Mouse (Mus musculus) hindbrain, embryonic 16.5 days (tissue): ENCODE results near the gene Trp53inp2. TPM values are rescaled to one million over a fixed set of nuclear protein-coding genes. Genes with fewer than 3 reads are reported as not detected.

Experiments used
- ATAC-seq: fragments of 200-750 bp; cut with Nextera tagmentation; 2 replicates; pipeline ENCODE4 v1.8.0; 2017; ENCODE audit warnings: moderate TSS enrichment, moderate library complexity
- H3K27ac ChIP-seq: fragments of 300-500 bp; sonication (generic); 2 replicates; pipeline ENCODE4 v1.5.1; 2014; ENCODE audit warnings: low read depth, mild to moderate bottlenecking, control low read depth, low read length, moderate library complexity
- H3K27me3 ChIP-seq: fragments of 300-500 bp; sonication (generic); replicated peaks from 2 replicates; pipeline ENCODE4 v1.6.1; 2014; ENCODE audit warnings: low read length; ENCODE audit not compliant: control insufficient read depth, insufficient read depth
- H3K36me3 ChIP-seq: fragments of 300-500 bp; sonication (generic); 2 replicates; pipeline ENCODE4 v1.6.1; 2014; ENCODE audit warnings: mild to moderate bottlenecking, low read length, moderate library complexity, mixed read lengths; ENCODE audit not compliant: control insufficient read depth, insufficient read depth
- H3K4me1 ChIP-seq: fragments of 300-500 bp; sonication (generic); 2 replicates; pipeline ENCODE4 v1.6.1; 2014; ENCODE audit warnings: low read depth, low read length; ENCODE audit not compliant: control insufficient read depth, insufficient read depth
- H3K4me2 ChIP-seq: fragments of 300-500 bp; sonication (generic); 2 replicates; pipeline ENCODE4 v1.6.1; 2014; ENCODE audit warnings: mild to moderate bottlenecking, low read length, control low read depth, moderate library complexity
- H3K4me3 ChIP-seq: fragments of 300-500 bp; sonication (generic); 2 replicates; pipeline ENCODE4 v1.5.1; 2014; ENCODE audit warnings: mild to moderate bottlenecking, low read length, control low read depth, moderate library complexity
- H3K9ac ChIP-seq: fragments of 300-500 bp; sonication (generic); 2 replicates; pipeline ENCODE4 v1.6.1; 2014; ENCODE audit warnings: low read depth, mild to moderate bottlenecking, control low read depth, low read length, moderate library complexity
- H3K9me3 ChIP-seq: fragments of 300-500 bp; sonication (generic); 2 replicates; pipeline ENCODE4 v1.6.1; 2014; ENCODE audit warnings: mild to moderate bottlenecking, low read length, moderate library complexity; ENCODE audit not compliant: control insufficient read depth
- WGBS: fragments of 180-500 bp; shearing (Covaris S2); extraction: QIAGEN DNeasy Blood & Tissue Kit; methylation state at CpG from one replicate; pipeline ENCODE4 v1.1.7; 2014; 5-methylcytosine and 5-hydroxymethylcytosine counted together
- microRNA counts: library from miRNA; unstranded; fragments of <30 nt; microRNA quantifications from one replicate; lab custom pipeline; 2016
- microRNA-seq: library from miRNA; unstranded; fragments of <30 nt; microRNA quantifications from one replicate; pipeline ENCODE4, GENCODE M21; 2017
- polyA plus RNA-seq: library from polyadenylated mRNA; unstranded; fragments of >200 nt; fragmentation: Nextera tagmentation; extraction: Ambion mirVana; gene quantifications from 2 replicates; pipeline ENCODE4 v1.2.1, GENCODE M21; 2015

Gene Trp53inp2
- polyA plus RNA-seq, 1 experiment from 2014 or later: 92.1 TPM

GRCm38 (mm10) chr2:155394586-155394985 is 13.7 kb downstream of the Trp53inp2 start:
- H3K9ac ChIP-seq: no peak overlapping the region
- H3K4me2 ChIP-seq: no peak overlapping the region
- no peaks in the 10 kb centered on the region for H3K27me3 ChIP-seq
- no peak overlapping the region for H3K27ac ChIP-seq
- ATAC-seq: no peak
- H3K4me3 ChIP-seq: no peak overlapping the region
- no peaks in the 10 kb centered on the region for H3K4me1 ChIP-seq
- 83% methylated on average over 5 of the region's 5 CpGs for WGBS
- H3K9me3 ChIP-seq: no peaks in the 10 kb centered on the region
- H3K36me3 ChIP-seq: peaks cover 19% of the 10 kb centered on the region

- Histone ChIP-seq H3K4me2 (no peak overlapping the region), H3K9me3 (no peaks in the 10 kb centered on the region), H3K9ac (no peak overlapping the region), H3K27me3 (no peaks in the 10 kb centered on the region), H3K36me3 (peaks cover 19% of the 10 kb centered on the region), H3K27ac (no peak overlapping the region), H3K4me1 (no peaks in the 10 kb centered on the region), H3K4me3 (no peak overlapping the region)
- ATAC-seq: no peak
These were observed 19.4 kb downstream of the Trp53inp2 start for GRCm38 (mm10) chr2:155400276-155400675.

GRCm38 (mm10) chr2:155401926-155402325 is 21.1 kb downstream of the Trp53inp2 start:
- no peaks in the 10 kb centered on the region for H3K27me3 ChIP-seq
- ATAC-seq: no peak
- H3K4me3 ChIP-seq: no peak overlapping the region
- no peaks in the 10 kb centered on the region for H3K9me3 ChIP-seq
- peaks cover 24% of the 10 kb centered on the region for H3K36me3 ChIP-seq
- 93% methylated on average over 4 of the region's 4 CpGs for WGBS
- H3K4me1 ChIP-seq: no peaks in the 10 kb centered on the region
- no peak overlapping the region for H3K4me2 ChIP-seq
- H3K27ac ChIP-seq: no peak overlapping the region
- no peak overlapping the region for H3K9ac ChIP-seq

- no peak overlapping the region for H3K9ac ChIP-seq
- no peak for ATAC-seq
- no peaks in the 10 kb centered on the region for H3K9me3 ChIP-seq
- H3K36me3 ChIP-seq: peaks cover 27% of the 10 kb centered on the region
- H3K4me3 ChIP-seq: no peak overlapping the region
- H3K27ac ChIP-seq: no peak overlapping the region
- H3K27me3 ChIP-seq: no peaks in the 10 kb centered on the region
- WGBS: 97% methylated on average over 1 of the region's 1 CpGs
- no peak overlapping the region for H3K4me2 ChIP-seq
- H3K4me1 ChIP-seq: no peaks in the 10 kb centered on the region
These were observed 23.8 kb downstream of the Trp53inp2 start for GRCm38 (mm10) chr2:155404635-155405034.

GRCm38 (mm10) chr2:155420911-155421310 is 40.1 kb downstream of the Trp53inp2 start:
- Histone ChIP-seq H3K9ac (no peak overlapping the region), H3K9me3 (no peaks in the 10 kb centered on the region), H3K27me3 (no peaks in the 10 kb centered on the region), H3K4me1 (no peaks in the 10 kb centered on the region), H3K4me3 (no peak overlapping the region), H3K27ac (no peak overlapping the region), H3K4me2 (no peak overlapping the region), H3K36me3 (peaks cover 22% of the 10 kb centered on the region)
- WGBS: 100% methylated on average over 2 of the region's 2 CpGs
- no peak for ATAC-seq

- Histone ChIP-seq H3K27me3 (no peaks in the 10 kb centered on the region), H3K9me3 (no peaks in the 10 kb centered on the region), H3K4me2 (no peak overlapping the region), H3K36me3 (peaks cover 25% of the 10 kb centered on the region), H3K9ac (no peak overlapping the region), H3K4me3 (no peak overlapping the region), H3K4me1 (no peaks in the 10 kb centered on the region), H3K27ac (no peak overlapping the region)
- no peak for ATAC-seq
These were observed 55.6 kb downstream of the Trp53inp2 start for GRCm38 (mm10) chr2:155436445-155436844.

MicroRNAs within 50 kb of the gene (microRNA counts, 519-probe panel; counts per million panel counts)
- 2,293 counts per million, percentile 52 among the panel's probes with 10 or more counts for microRNA mmu-miR-695 (lab: Ali Mortazavi, UCI)

Small RNA genes lying within 50 kb of the gene (microRNA-seq; reads per million reads assigned to microRNA genes)
- not detected for gene Mir695

Other genes starting within 250 kb of the Trp53inp2 start
- 33.6 and 37.9 TPM in 2 replicates for gene Itch, start 247.6 kb upstream of the Trp53inp2 start, polyA plus RNA-seq
- gene Dynlrb1, start 144.5 kb upstream of the Trp53inp2 start, polyA plus RNA-seq: 746 and 788 TPM in 2 replicates
- 693 and 772 TPM in 2 replicates for gene Map1lc3a, start 104.8 kb upstream of the Trp53inp2 start, polyA plus RNA-seq
- gene Pigu, start 23.6 kb upstream of the Trp53inp2 start, polyA plus RNA-seq: 64.6 and 67.7 TPM in 2 replicates
- 15.8 and 19.4 TPM in 2 replicates for gene Ncoa6, start 92.8 kb downstream of the Trp53inp2 start, polyA plus RNA-seq
- 28.4 and 29.3 TPM in 2 replicates for gene Acss2, start 136.9 kb downstream of the Trp53inp2 start, polyA plus RNA-seq
- 89.4 and 89.9 TPM in 2 replicates for gene Ggt7, start 137.2 kb downstream of the Trp53inp2 start, polyA plus RNA-seq
- gene Gss, start 211.8 kb downstream of the Trp53inp2 start, polyA plus RNA-seq: 15.7 and 17.5 TPM in 2 replicates
- gene Myh7b, start 230.2 kb downstream of the Trp53inp2 start, polyA plus RNA-seq: 0.77 and 1.7 TPM in 2 replicates